Comparison of ENCODE assay signal across 16 mouse cellular contexts in genomic region chr13:45418986-45419385, GRCm38 (mm10). TPM values are rescaled to one million over a fixed set of nuclear protein-coding genes. Genes with fewer than 3 reads are reported as not detected.
A peak's percentile ranks its signal among the peaks of the same experiment; 100 is the strongest.
DNase-seq lines count a peak whose midpoint lies in the region; ATAC-seq and TF ChIP-seq lines count a peak whose summit lies in the region.
"Had no signal": no experiment of that assay in that cellular context is flagged by ENCODE, and none has a peak within 500 bp of the region (broad histone marks: within the 10 kb centered on the region; RNA-seq: fewer than 3 reads in every experiment).

No protein-coding gene starts in this region.

- TF ChIP-seq RAD21 in CH12.LX (IDR thresholded peaks at IDR 0.05; ENCODE audit: low read depth, low read length), result no peak

- TF ChIP-seq EP300 in CH12.LX (IDR thresholded peaks at IDR 0.05; ENCODE audit: low read length), result peak; percentile 84

- peaks cover 62% of the 10 kb centered on the region for H3K4me1 ChIP-seq in embryonic facial prominence, embryonic 13.5 days
- H3K4me1 ChIP-seq in embryonic facial prominence, embryonic 10.5 days, result peaks cover 52% of the 10 kb centered on the region
- peaks cover 4 to 20% of the 10 kb centered on the region in 2 experiments for H3K4me1 ChIP-seq in CH12.LX (ENCODE audit: control insufficient read depth in 1 of 2, insufficient read depth in 2 of 2)
- H3K4me1 ChIP-seq in hindbrain, embryonic 11.5 days (replicated peaks; ENCODE audit: control insufficient read depth, insufficient read depth, low read length), result no peaks in the 10 kb centered on the region
- H3K4me1 ChIP-seq in midbrain, embryonic 16.5 days (ENCODE audit: control insufficient read depth, insufficient read depth, low read length), result peaks cover 17% of the 10 kb centered on the region

- dilution Hi-C loops in CH12.LX (cut with MboI; ENCODE audit: extremely low pct_ligation_motif_present, extremely low pct_unique_long_range_greater_than_20kb, low sequenced_read_pairs), result no loop called here

- no peak for DNase-seq in embryonic facial prominence, embryonic 10.5 days (ENCODE audit: low spot score)
- DNase-seq in CH12.LX (ENCODE audit: extremely low read depth), result peak; percentile 51
- DNase-seq in hindbrain, embryonic 11.5 days (ENCODE audit: low spot score), result peak; percentile 46
- no peak for DNase-seq in layer of hippocampus, adult 9-11 months
- no peak for DNase-seq in urinary bladder, adult 2 months (ENCODE audit: low spot score)
- DNase-seq in right cerebral cortex, postnatal 10 days (ENCODE audit: low spot score in 2 of 2), result no peak
- DNase-seq: B cell, adult 2 months; heart, postnatal 4 days; thymus, postnatal 36 days had no signal

- H3K27ac ChIP-seq in embryonic facial prominence, embryonic 13.5 days, result 0 out of 2 replicates have a peak overlapping the region, but pooled peaks have one; percentile 11
- no peak overlapping the region for H3K27ac ChIP-seq in embryonic facial prominence, embryonic 10.5 days (replicated peaks)
- H3K27ac ChIP-seq in CH12.LX (ENCODE audit: insufficient read depth, low read depth), result no peak overlapping the region
- peak overlapping the region; percentile 39; the same call in 1 of the 2 replicates for H3K27ac ChIP-seq in hindbrain, embryonic 11.5 days (ENCODE audit: low read depth, low read length)
- H3K27ac ChIP-seq in midbrain, embryonic 16.5 days (ENCODE audit: low read length), result no peak overlapping the region; the same call in 1 of the 2 replicates
- H3K27ac ChIP-seq: kidney, embryonic 15.5 days; layer of hippocampus, adult 2 months had no signal

- no peak for TF ChIP-seq CTCF in CH12.LX (conservative IDR thresholded peaks at IDR 0.05 in 1 of 2, IDR thresholded peaks at IDR 0.05 in 1 of 2; ENCODE audit: low read depth in 2 of 2, low read length in 2 of 2)

- in situ Hi-C loops in CH12.LX (cut with MboI; ENCODE audit: low pct_ligation_motif_present, low pct_unique_long_range_greater_than_20kb, low sequenced_read_pairs), result no loop called here

- no peak for ATAC-seq in embryonic facial prominence, embryonic 13.5 days (ENCODE audit: insufficient number of reproducible peaks, insufficient read depth, low FRiP score, low TSS enrichment, low read depth)
- no peak for ATAC-seq in hindbrain, embryonic 11.5 days (ENCODE audit: low FRiP score)
- no peak for ATAC-seq in midbrain, embryonic 16.5 days

- no peak overlapping the region for H3K4me3 ChIP-seq in embryonic facial prominence, embryonic 13.5 days
- no peak overlapping the region for H3K4me3 ChIP-seq in embryonic facial prominence, embryonic 10.5 days
- no peak overlapping the region for H3K4me3 ChIP-seq in CH12.LX (replicated peaks in 1 of 3; ENCODE audit: low read depth in 2 of 3, low read length in 2 of 3, poor library complexity in 1 of 3)
- no peak overlapping the region for H3K4me3 ChIP-seq in hindbrain, embryonic 11.5 days (ENCODE audit: low read depth, low read length)
- no peak overlapping the region for H3K4me3 ChIP-seq in midbrain, embryonic 16.5 days (ENCODE audit: low read depth, low read length)
- H3K4me3 ChIP-seq: erythroblast, embryonic 14.5 days; kidney, embryonic 15.5 days; layer of hippocampus, adult 2 months had no signal

- H3K36me3 ChIP-seq in embryonic facial prominence, embryonic 13.5 days, result no peaks in the 10 kb centered on the region
- H3K36me3 ChIP-seq in embryonic facial prominence, embryonic 10.5 days (replicated peaks), result no peaks in the 10 kb centered on the region
- no peaks in the 10 kb centered on the region for H3K36me3 ChIP-seq in CH12.LX (replicated peaks in 1 of 2; ENCODE audit: control insufficient read depth in 1 of 2, insufficient read depth in 1 of 2, low read length in 1 of 2)
- H3K36me3 ChIP-seq in hindbrain, embryonic 11.5 days (ENCODE audit: control insufficient read depth, insufficient read depth, low read length), result no peaks in the 10 kb centered on the region
- H3K36me3 ChIP-seq in midbrain, embryonic 16.5 days (ENCODE audit: control insufficient read depth, insufficient read depth, low read length), result no peaks in the 10 kb centered on the region
- H3K36me3 ChIP-seq: G1E; kidney, embryonic 15.5 days had no signal

- H3K9me3 ChIP-seq in embryonic facial prominence, embryonic 13.5 days, result no peaks in the 10 kb centered on the region
- H3K9me3 ChIP-seq in embryonic facial prominence, embryonic 10.5 days, result no peaks in the 10 kb centered on the region
- H3K9me3 ChIP-seq in CH12.LX (replicated peaks; ENCODE audit: low read length), result no peaks in the 10 kb centered on the region
- no peaks in the 10 kb centered on the region for H3K9me3 ChIP-seq in hindbrain, embryonic 11.5 days (ENCODE audit: control insufficient read depth, low read length)
- H3K9me3 ChIP-seq in midbrain, embryonic 16.5 days (replicated peaks; ENCODE audit: control insufficient read depth, low read length, poor library complexity, severe bottlenecking), result no peaks in the 10 kb centered on the region
- H3K9me3 ChIP-seq: G1E; kidney, embryonic 15.5 days had no signal

- peak overlapping the region; percentile 10; the same call in 1 of the 2 replicates for H3K4me2 ChIP-seq in embryonic facial prominence, embryonic 13.5 days
- peak overlapping the region; percentile 87 for H3K4me2 ChIP-seq in CH12.LX (ENCODE audit: insufficient read depth, low read depth, poor library complexity, severe bottlenecking)
- H3K4me2 ChIP-seq in hindbrain, embryonic 11.5 days (replicated peaks; ENCODE audit: low read depth, low read length), result no peak overlapping the region
- 0 out of 2 replicates have a peak overlapping the region, but pooled peaks have one; percentile 2 for H3K4me2 ChIP-seq in midbrain, embryonic 16.5 days (ENCODE audit: low read length)
- H3K4me2 ChIP-seq: heart, embryonic 11.5 days; kidney, embryonic 15.5 days had no signal

- no peaks in the 10 kb centered on the region for H3K27me3 ChIP-seq in embryonic facial prominence, embryonic 13.5 days
- H3K27me3 ChIP-seq in embryonic facial prominence, embryonic 10.5 days (replicated peaks; ENCODE audit: low read depth, poor library complexity, severe bottlenecking), result peaks cover 16% of the 10 kb centered on the region; the same call in 1 of the 2 replicates
- H3K27me3 ChIP-seq in CH12.LX (replicated peaks), result peaks cover 3% of the 10 kb centered on the region
- H3K27me3 ChIP-seq in hindbrain, embryonic 11.5 days (ENCODE audit: control insufficient read depth, insufficient read depth, low read length), result no peaks in the 10 kb centered on the region
- no peaks in the 10 kb centered on the region for H3K27me3 ChIP-seq in midbrain, embryonic 16.5 days (ENCODE audit: control insufficient read depth, insufficient read depth, low read depth, low read length)
- H3K27me3 ChIP-seq: kidney, embryonic 15.5 days had no signal

- H3K9ac ChIP-seq in embryonic facial prominence, embryonic 13.5 days, result no peak overlapping the region
- no peak overlapping the region for H3K9ac ChIP-seq in CH12.LX (ENCODE audit: insufficient read depth, low read depth)
- no peak overlapping the region for H3K9ac ChIP-seq in hindbrain, embryonic 11.5 days (ENCODE audit: low read depth, low read length)
- no peak overlapping the region for H3K9ac ChIP-seq in midbrain, embryonic 16.5 days (ENCODE audit: low read depth, low read length)
- H3K9ac ChIP-seq: kidney, embryonic 15.5 days had no signal

- WGBS in embryonic facial prominence, embryonic 13.5 days, result 33% methylated on average over 12 of the region's 12 CpGs
- WGBS in embryonic facial prominence, embryonic 10.5 days, result 62% methylated on average over 12 of the region's 12 CpGs
- 43% methylated on average over 12 of the region's 12 CpGs for WGBS in hindbrain, embryonic 11.5 days
- WGBS in midbrain, embryonic 16.5 days, result 24% methylated on average over 12 of the region's 12 CpGs

- H3K79me2 ChIP-seq in CH12.LX (replicated peaks; ENCODE audit: control insufficient read depth, extremely low read depth, insufficient read depth, poor library complexity, severe bottlenecking), result no peaks in the 10 kb centered on the region

- no peak for TF ChIP-seq POLR2A in CH12.LX (IDR thresholded peaks at IDR 0.05; ENCODE audit: low read depth, low read length)

TF ChIP-seq in CH12.LX, 34 proteins besides CTCF, POLR2A, EP300 and RAD21 (continues in another document):
- TF ChIP-seq MAFK (IDR thresholded peaks at IDR 0.05; ENCODE audit: insufficient replicate concordance, low read length) (peak; percentile 81), JUN (IDR thresholded peaks at IDR 0.05; ENCODE audit: insufficient read depth, low read depth, low read length) (peak; percentile 52), MAZ (IDR thresholded peaks at IDR 0.05; ENCODE audit: low read depth, low read length) (no peak), ZC3H11A (IDR thresholded peaks at IDR 0.05; ENCODE audit: low read depth, low read length) (no peak), HCFC1 (IDR thresholded peaks at IDR 0.05; ENCODE audit: low read depth, low read length) (no peak), BHLHE40 (IDR thresholded peaks at IDR 0.05; ENCODE audit: low read depth, low read length) (peak; percentile 79), KAT2A (IDR thresholded peaks at IDR 0.05; ENCODE audit: insufficient replicate concordance, low read length) (0 out of 2 replicates have a peak, but pooled peaks have one; percentile 19), MYC (IDR thresholded peaks at IDR 0.05; ENCODE audit: low read depth, low read length) (no peak), USF2 (conservative IDR thresholded peaks at IDR 0.05; ENCODE audit: low read depth, low read length) (no peak), MXI1 (IDR thresholded peaks at IDR 0.05; ENCODE audit: low read depth, low read length) (no peak; the same call in 1 of the 2 replicates), UBTF (IDR thresholded peaks at IDR 0.05; ENCODE audit: low read depth, low read length) (no peak), NRF1 (IDR thresholded peaks at IDR 0.05; ENCODE audit: low read depth, low read length) (no peak), USF1 (IDR thresholded peaks at IDR 0.05; ENCODE audit: low read depth, low read length) (no peak), RCOR1 (conservative IDR thresholded peaks at IDR 0.05; ENCODE audit: low read depth, low read length) (peak; percentile 82; the same call in 1 of the 2 replicates), MAX (IDR thresholded peaks at IDR 0.05; ENCODE audit: low read length) (0 out of 2 replicates have a peak, but pooled peaks have one; percentile 30), E2F4 (IDR thresholded peaks at IDR 0.05; ENCODE audit: insufficient replicate concordance, low read depth, low read length) (no peak)

RNA-seq across cellular contexts. Expression of gene Mylip, which starts 29.4 kb away (rescaled TPM):
- 47.1 and 58.1 TPM in 2 replicates for polyA plus RNA-seq in embryonic facial prominence, embryonic 13.5 days (2015; fragmentation: Nextera tagmentation; extraction: Ambion mirVana)
- 7.5 and 9.2 TPM in 2 replicates for polyA plus RNA-seq in embryonic facial prominence, embryonic 10.5 days (2016; fragmentation: Nextera tagmentation; extraction: Ambion mirVana)
- total RNA-seq in CH12.LX (2012; rRNA removed) (0.08 and 0.13 TPM in 2 replicates), CH12.LX (2014; rRNA removed) (not detected in 2 replicates)
- polyA plus RNA-seq in CH12.LX (2012; ENCODE audit: insufficient read length, low read depth), result not detected in 2 replicates
- polyA plus RNA-seq in hindbrain, embryonic 11.5 days (2014; fragmentation: Nextera tagmentation; extraction: Ambion mirVana), result 6.0 and 7.8 TPM in 2 replicates
- polyA plus RNA-seq in midbrain, embryonic 16.5 days (2015; fragmentation: Nextera tagmentation; extraction: Ambion mirVana), result 5.6 and 6.6 TPM in 2 replicates
- polyA plus RNA-seq in urinary bladder, adult 2 months (2012; rRNA removed), result 52.5 and 60.9 TPM in 2 replicates

Comparison
In these comparisons a context has a peak if more than half of its experiments do, and no peak if none do; other contexts are left out.
1. H3K27ac ChIP-seq: peak in embryonic facial prominence, embryonic 13.5 days (single experiment) and hindbrain, embryonic 11.5 days (single experiment); none in embryonic facial prominence, embryonic 10.5 days (single experiment), CH12.LX (single experiment) and midbrain, embryonic 16.5 days (single experiment).
2. DNase-seq: peak in CH12.LX (single experiment) and hindbrain, embryonic 11.5 days (single experiment); none in embryonic facial prominence, embryonic 10.5 days (single experiment), layer of hippocampus, adult 9-11 months (single experiment), urinary bladder, adult 2 months (single experiment) and right cerebral cortex, postnatal 10 days (0 of 2).